Mouse (Mus musculus): Measurements from ENCODE around the gene Elmod1. TPM values are rescaled to one million over a fixed set of nuclear protein-coding genes. Genes with fewer than 3 reads are reported as not detected.

The Elmod1 gene
- 0.06 and 0.56 TPM in 2 replicates for polyA plus RNA-seq (2012; rRNA removed; ENCODE audit: low replicate concordance)

DNA sequence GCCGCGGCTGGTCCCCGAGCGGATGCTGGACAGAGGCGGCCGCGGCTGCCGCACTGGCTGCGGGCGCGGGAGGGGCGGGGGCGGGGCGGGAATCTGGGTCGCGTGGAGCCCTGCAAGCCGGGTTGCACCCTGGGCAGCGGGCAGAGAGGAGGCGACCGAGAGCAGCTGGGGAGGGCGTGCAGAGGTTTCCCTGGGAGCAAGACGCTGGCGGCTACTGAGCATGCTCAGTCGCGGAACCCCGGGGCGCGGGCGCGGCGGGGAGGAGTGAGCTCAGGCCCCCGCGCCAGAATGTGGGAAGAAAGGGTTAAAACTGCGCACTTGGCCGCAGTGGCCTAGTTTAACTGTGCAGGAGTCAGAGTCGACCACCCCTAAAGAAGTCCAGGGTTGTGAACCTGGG, at the start of gene Elmod1:
TSS of gene Elmod1 (minus strand) at position 180 of the 397 bp plus-strand sequence.

Other genes with a start within 250 kb of the Elmod1 start
- gene Slc35f2, start 203.8 kb downstream of the Elmod1 start, polyA plus RNA-seq (2012; rRNA removed; ENCODE audit: low replicate concordance), result 1.5 and 1.6 TPM in 2 replicates
- gene Sln, start 125.1 kb downstream of the Elmod1 start, polyA plus RNA-seq (2012; rRNA removed; ENCODE audit: low replicate concordance), result 12.4 TPM in 1 of 2 replicates, not detected in the other
- gene Tnfaip8l3, start 93.1 kb upstream of the Elmod1 start, polyA plus RNA-seq (2012; rRNA removed; ENCODE audit: low replicate concordance), result 0.16 and 0.32 TPM in 2 replicates

All from mammary gland, adult 2 months (tissue).